Mouse (Mus musculus) CH12.LX (cell line): ENCODE results near the gene Itpr2. TPM values are rescaled to one million over a fixed set of nuclear protein-coding genes. Genes with fewer than 3 reads are reported as not detected.

ENCODE experiments used
- DNase-seq: peaks from one replicate; pipeline ENCODE4 v3.0.0-alpha.2; 2013; ENCODE audit errors: extremely low read depth
- H3K27ac ChIP-seq: 2 replicates; pipeline ENCODE4 v1.5.1; 2012; ENCODE audit warnings: low read depth, mild to moderate bottlenecking, control low read depth, moderate library complexity; ENCODE audit not compliant: insufficient read depth
- H3K27me3 ChIP-seq: replicated peaks from 2 replicates; pipeline ENCODE3; 2012; ENCODE audit warnings: inconsistent platforms
- H3K36me3 ChIP-seq, 2 experiments: replicated peaks in 1 of 2; 2 replicates each; pipeline versions ENCODE3 to v1.6.1; 2012; ENCODE audit warnings: inconsistent platforms in 1 of 2, low read length in 1 of 2, mild to moderate bottlenecking in 1 of 2, mixed read lengths in 1 of 2, moderate library complexity in 1 of 2; ENCODE audit not compliant: control insufficient read depth in 1 of 2, insufficient read depth in 1 of 2
- H3K4me1 ChIP-seq, 2 experiments: 2 replicates each; pipeline ENCODE4 v1.6.1; 2012; ENCODE audit warnings: inconsistent platforms in 1 of 2, moderate library complexity in 1 of 2; ENCODE audit not compliant: insufficient read depth in 2 of 2, control insufficient read depth in 1 of 2
- H3K4me2 ChIP-seq: 2 replicates; pipeline ENCODE4 v1.6.1; 2012; ENCODE audit warnings: low read depth, mild to moderate bottlenecking, control low read depth; ENCODE audit not compliant: poor library complexity, insufficient read depth, severe bottlenecking
- H3K4me3 ChIP-seq, 3 experiments: fragments of 150-350 bp in 1 of 3; sonication (generic) in 1 of 3; replicated peaks in 1 of 3; 2 replicates each; pipeline versions ENCODE3 to v1.5.1; 2011 to 2012; ENCODE audit warnings: low read depth in 2 of 3, low read length in 2 of 3, mild to moderate bottlenecking in 2 of 3, moderate library complexity in 2 of 3, control low read depth in 1 of 3, improper control_type of control experiment in 1 of 3, inconsistent platforms in 1 of 3, mixed read lengths in 1 of 3; ENCODE audit not compliant: poor library complexity in 1 of 3
- H3K79me2 ChIP-seq: replicated peaks from 2 replicates; pipeline ENCODE4 v1.6.1; 2012; ENCODE audit warnings: mild to moderate bottlenecking, moderate library complexity; ENCODE audit not compliant: control insufficient read depth, poor library complexity, insufficient read depth, severe bottlenecking; ENCODE audit errors: extremely low read depth
- H3K9ac ChIP-seq: 2 replicates; pipeline ENCODE4 v1.6.1; 2012; ENCODE audit warnings: low read depth, mild to moderate bottlenecking, control low read depth, moderate library complexity; ENCODE audit not compliant: insufficient read depth
- H3K9me3 ChIP-seq: replicated peaks from 2 replicates; pipeline ENCODE3; 2012; ENCODE audit warnings: low read length, inconsistent platforms, mixed read lengths
- BHLHE40 ChIP-seq: IDR thresholded peaks from 2 replicates; pipeline ENCODE4 v1.6.1; 2011; ENCODE audit warnings: mild to moderate bottlenecking, low read depth, low read length, improper control_type of control experiment
- EP300 ChIP-seq: IDR thresholded peaks from 2 replicates; pipeline ENCODE4 v1.6.1; 2011; ENCODE audit warnings: low read length, improper control_type of control experiment
- ETS1 ChIP-seq: conservative IDR thresholded peaks from 2 replicates; pipeline ENCODE4 v1.6.1; 2012; ENCODE audit warnings: low read depth, mild to moderate bottlenecking, inconsistent platforms, low read length, improper control_type of control experiment, moderate library complexity
- GABPA ChIP-seq: IDR thresholded peaks from 2 replicates; pipeline ENCODE4 v1.6.1; 2012; ENCODE audit warnings: low read depth, low read length, improper control_type of control experiment, inconsistent platforms; ENCODE audit not compliant: insufficient replicate concordance
- IRF4 ChIP-seq: IDR thresholded peaks from 2 replicates; pipeline ENCODE4 v1.6.1; 2014; ENCODE audit warnings: low read depth, mild to moderate bottlenecking, inconsistent platforms, low read length, improper control_type of control experiment
- JUN ChIP-seq: IDR thresholded peaks from 2 replicates; pipeline ENCODE4 v1.6.1; 2011; ENCODE audit warnings: low read depth, mild to moderate bottlenecking, low read length, improper control_type of control experiment, moderate library complexity; ENCODE audit not compliant: insufficient read depth
- JUND ChIP-seq: conservative IDR thresholded peaks from 2 replicates; pipeline ENCODE4 v1.6.1; 2011; ENCODE audit warnings: low read depth, low read length, improper control_type of control experiment
- KAT2A ChIP-seq: IDR thresholded peaks from 2 replicates; pipeline ENCODE4 v1.6.1; 2012; ENCODE audit warnings: low read length, improper control_type of control experiment, inconsistent platforms; ENCODE audit not compliant: insufficient replicate concordance
- MAFK ChIP-seq: IDR thresholded peaks from 2 replicates; pipeline ENCODE4 v1.6.1; 2011; ENCODE audit warnings: low read length, improper control_type of control experiment; ENCODE audit not compliant: insufficient replicate concordance
- MAX ChIP-seq: IDR thresholded peaks from 2 replicates; pipeline ENCODE4 v1.6.1; 2011; ENCODE audit warnings: low read length, improper control_type of control experiment
- MEF2A ChIP-seq: IDR thresholded peaks from 2 replicates; pipeline ENCODE4 v1.6.1; 2014; ENCODE audit warnings: low read depth, mild to moderate bottlenecking, inconsistent platforms, low read length, improper control_type of control experiment, borderline replicate concordance
- MXI1 ChIP-seq: IDR thresholded peaks from 2 replicates; pipeline ENCODE4 v1.6.1; 2011; ENCODE audit warnings: mild to moderate bottlenecking, low read depth, low read length, improper control_type of control experiment
- PAX5 ChIP-seq: IDR thresholded peaks from 2 replicates; pipeline ENCODE4 v1.6.1; 2012; ENCODE audit warnings: low read length, inconsistent platforms, mixed read lengths
- POLR2A ChIP-seq: IDR thresholded peaks from 2 replicates; pipeline ENCODE4 v1.6.1; 2011; ENCODE audit warnings: low read depth, mild to moderate bottlenecking, improper control_type of control experiment, low read length
- RAD21 ChIP-seq: IDR thresholded peaks from 2 replicates; pipeline ENCODE4 v1.6.1; 2011; ENCODE audit warnings: low read depth, mild to moderate bottlenecking, low read length, improper control_type of control experiment, moderate library complexity
- RCOR1 ChIP-seq: conservative IDR thresholded peaks from 2 replicates; pipeline ENCODE4 v1.6.1; 2012; ENCODE audit warnings: low read depth, mild to moderate bottlenecking, inconsistent platforms, low read length, improper control_type of control experiment
- SIN3A ChIP-seq: IDR thresholded peaks from 2 replicates; pipeline ENCODE4 v1.6.1; 2012; ENCODE audit warnings: low read length, improper control_type of control experiment, inconsistent platforms
- TBP ChIP-seq: conservative IDR thresholded peaks from 2 replicates; pipeline ENCODE4 v1.6.1; 2011; ENCODE audit warnings: low read depth, low read length, improper control_type of control experiment
- TCF12 ChIP-seq: IDR thresholded peaks from 2 replicates; pipeline ENCODE4 v1.6.1; 2014; ENCODE audit warnings: low read depth, mild to moderate bottlenecking, inconsistent platforms, low read length, improper control_type of control experiment
- dilution Hi-C: fragments of 300-500 bp; cut with MboI; formaldehyde crosslinking; loops from 2 replicates; pipeline ENCODE4 v1.14.3; 2020; ENCODE audit warnings: low sequenced_read_pairs; ENCODE audit not compliant: extremely low pct_unique_long_range_greater_than_20kb, extremely low pct_ligation_motif_present
- in situ Hi-C: fragments of 300-500 bp; cut with MboI; formaldehyde crosslinking; loops from 3 replicates; pipeline ENCODE4 v1.14.3; 2019; ENCODE audit warnings: low sequenced_read_pairs, low pct_ligation_motif_present, low pct_unique_long_range_greater_than_20kb, mixed read lengths
- polyA plus RNA-seq: library from polyadenylated mRNA; unstranded; fragments of >175 nt; gene quantifications from 2 replicates; pipeline ENCODE4 v1.2.1, GENCODE M21; 2012; ENCODE audit warnings: low read depth; ENCODE audit not compliant: insufficient read length
- total RNA-seq, 2 experiments: library from RNA; depleted of rRNA; stranded (reverse); fragments of 300-350 nt in 1 of 2; fragments of >200 nt in 1 of 2; gene quantifications; 2 replicates each; pipeline ENCODE4 v1.2.3; 2012 to 2014

Gene Itpr2
- total and polyA plus RNA-seq, 3 experiments, result 3.5 to 8.9 (median 4.4) TPM

DNA sequence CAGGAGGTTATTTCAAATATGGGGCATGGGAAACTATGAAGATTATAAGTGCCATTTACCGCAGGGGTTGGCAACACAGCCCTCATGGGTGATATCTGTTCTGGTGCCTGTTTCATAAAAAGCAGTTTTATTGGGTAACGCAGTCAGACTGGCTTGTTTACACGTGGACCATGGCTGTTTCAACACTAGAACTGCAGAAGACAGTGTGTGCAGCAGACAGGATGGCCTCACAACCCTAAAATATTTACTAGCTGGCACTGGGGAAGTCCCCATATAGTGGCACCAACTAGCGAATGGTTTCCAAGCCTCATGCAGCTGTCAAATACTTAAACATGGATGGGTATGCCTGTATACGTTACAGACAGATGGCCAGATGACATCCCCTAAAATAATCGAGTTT is 290.8 kb downstream of the Itpr2 start:
- peak; percentile 47 for DNase-seq
- peaks cover 46 to 76% of the 10 kb centered on the region in 2 experiments for H3K4me1 ChIP-seq
- no peak overlapping the region for H3K27ac ChIP-seq
- no peaks in the 10 kb centered on the region for H3K79me2 ChIP-seq
- no peaks in the 10 kb centered on the region for H3K27me3 ChIP-seq
- dilution Hi-C loops (no loop called here), in situ Hi-C loops (no loop called here)
- no peaks in the 10 kb centered on the region for H3K9me3 ChIP-seq
- H3K9ac ChIP-seq, result no peak overlapping the region
- H3K36me3 ChIP-seq, result peaks cover 3 to 5% of the 10 kb centered on the region in 2 experiments
- TF ChIP-seq POLR2A (no peak), GABPA (no peak), BHLHE40 (0 out of 2 replicates have a peak, but pooled peaks have one; percentile 46), JUN (0 out of 2 replicates have a peak, but pooled peaks have one; percentile 5), EP300 (peak; percentile 42; the same call in 1 of the 2 replicates), MAFK (no peak), MEF2A (peak; percentile 73; the same call in 1 of the 2 replicates), TCF12 (0 out of 2 replicates have a peak, but pooled peaks have one; percentile 50), ETS1 (0 out of 2 replicates have a peak, but pooled peaks have one; percentile 27), JUND (no peak), TBP (no peak), KAT2A (no peak), PAX5 (no peak)
- H3K4me2 ChIP-seq, result 0 out of 2 replicates have a peak overlapping the region, but pooled peaks have one; percentile 5
- H3K4me3 ChIP-seq, result no peak overlapping the region

- Histone ChIP-seq H3K36me3 (peaks cover 3 to 5% of the 10 kb centered on the region in 2 experiments), H3K79me2 (no peaks in the 10 kb centered on the region), H3K9ac (no peak overlapping the region), H3K27ac (no peak overlapping the region), H3K4me2 (peak overlapping the region; percentile 18; the same call in 1 of the 2 replicates), H3K4me3 (no peak overlapping the region), H3K4me1 (peaks cover 43 to 72% of the 10 kb centered on the region in 2 experiments), H3K27me3 (no peaks in the 10 kb centered on the region), H3K9me3 (no peaks in the 10 kb centered on the region)
- in situ Hi-C loops, result no loop called here
- dilution Hi-C loops, result no loop called here
- DNase-seq, result no peak
- TF ChIP-seq KAT2A, result no peak
- peak; percentile 66 for TF ChIP-seq MAX
- no peak for TF ChIP-seq RAD21
- 0 out of 2 replicates have a peak, but pooled peaks have one; percentile 22 for TF ChIP-seq MXI1
- no peak for TF ChIP-seq SIN3A
- TF ChIP-seq MAFK, result no peak
- peak; percentile 94 for TF ChIP-seq BHLHE40
- TF ChIP-seq EP300, result peak; percentile 42
- no peak for TF ChIP-seq RCOR1
- TF ChIP-seq IRF4, result 0 out of 2 replicates have a peak, but pooled peaks have one; percentile 25
- no peak for TF ChIP-seq TBP
Measured at GRCm38 (mm10) chr6:146208983-146209382, 293.0 kb downstream of the Itpr2 start.
